Mouse (Mus musculus) left cerebral cortex, postnatal 4 days (tissue): ENCODE results near the gene Fbn1. TPM values are rescaled to one million over a fixed set of nuclear protein-coding genes. Genes with fewer than 3 reads are reported as not detected.
A peak's percentile ranks its signal among the peaks of the same experiment; 100 is the strongest.

Experiments used
- DNase-seq: peaks from one replicate; pipeline ENCODE4 v3.0.0-alpha.2; 2022
- intact Hi-C: fragments of 180-260 bp; cut with DNase I; formaldehyde crosslinking; loops from one replicate; pipeline ENCODE4 v1.15.1; 2025
- total RNA-seq, 2 experiments: library from RNA; stranded (reverse); gene quantifications; 2 replicates each; pipeline ENCODE4 v1.2.3; 2021

The Fbn1 gene
- total RNA-seq, 2 experiments from 2014 or later: 17.4 to 18.3 TPM

- intact Hi-C loops: no loop called here
- DNase-seq: no peak
Observed at GRCm38 (mm10) chr2:125404509-125405105, 103.2 kb downstream of the Fbn1 start.

GRCm38 (mm10) chr2:125402276-125402675 lies 105.5 kb downstream of the Fbn1 start:
- no peak for DNase-seq
- intact Hi-C loops: no loop called here

GRCm38 (mm10) chr2:125400121-125400520 lies 107.7 kb downstream of the Fbn1 start:
- intact Hi-C loops: no loop called here
- no peak for DNase-seq

DNA sequence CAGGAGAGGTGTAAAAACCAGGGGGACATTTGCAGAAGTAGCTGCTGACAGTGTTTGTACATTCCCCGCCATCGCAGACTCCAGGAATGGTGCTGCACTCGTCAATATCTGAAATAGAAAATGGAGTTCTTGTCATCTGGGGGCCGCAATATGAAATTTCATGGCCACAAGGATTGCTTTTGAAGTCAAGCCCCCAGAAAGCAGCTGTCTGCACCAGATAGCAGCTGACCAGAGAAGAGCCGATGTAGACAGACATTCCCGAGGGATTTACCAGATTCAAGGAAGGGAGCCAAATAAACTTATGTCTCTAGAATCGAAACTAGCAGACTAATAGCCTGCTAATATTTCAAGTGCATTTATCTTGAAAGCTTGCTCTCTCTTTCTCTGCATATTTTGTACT lies 110.0 kb downstream of the Fbn1 start:
- no peak for DNase-seq
- intact Hi-C loops: no loop called here

DNA sequence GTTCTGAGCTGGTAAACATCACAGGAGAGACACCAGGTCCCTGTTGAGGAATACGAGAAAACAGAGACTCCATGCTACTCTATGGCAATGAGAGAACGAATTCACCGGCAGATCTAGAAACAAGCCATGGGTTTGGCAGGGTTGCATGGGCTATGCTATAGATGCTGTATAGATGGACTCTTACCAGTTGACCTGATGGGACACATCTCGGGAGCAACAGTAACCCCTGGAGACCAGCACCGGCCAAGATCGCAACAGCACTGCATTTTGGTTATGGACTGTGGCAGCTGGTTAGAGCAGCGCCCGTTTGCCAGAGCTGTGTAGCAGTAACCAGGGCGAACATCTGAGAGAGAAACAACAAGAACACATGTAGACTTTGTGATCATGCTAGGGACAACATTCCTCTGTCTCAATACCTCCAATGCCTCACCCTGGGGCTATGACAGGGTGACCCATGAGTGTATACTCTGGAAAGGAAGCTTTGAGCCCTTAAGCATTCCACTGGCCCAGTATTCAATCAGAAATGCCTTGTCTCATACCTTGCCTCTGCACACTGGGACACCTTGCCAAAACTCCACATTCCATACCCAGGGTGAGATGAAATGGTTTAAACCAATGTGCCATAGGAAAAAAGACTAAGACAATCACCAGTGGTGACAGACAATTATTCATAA lies 113.2 kb downstream of the Fbn1 start:
- DNase-seq: no peak
- intact Hi-C loops: no loop called here

GRCm38 (mm10) chr2:125391582-125391981 lies 116.2 kb downstream of the Fbn1 start:
- no peak for DNase-seq
- intact Hi-C loops: no loop called here

- intact Hi-C loops: no loop called here
- DNase-seq: no peak
Observed at GRCm38 (mm10) chr2:125389796-125390195, 118.0 kb downstream of the Fbn1 start.

DNA sequence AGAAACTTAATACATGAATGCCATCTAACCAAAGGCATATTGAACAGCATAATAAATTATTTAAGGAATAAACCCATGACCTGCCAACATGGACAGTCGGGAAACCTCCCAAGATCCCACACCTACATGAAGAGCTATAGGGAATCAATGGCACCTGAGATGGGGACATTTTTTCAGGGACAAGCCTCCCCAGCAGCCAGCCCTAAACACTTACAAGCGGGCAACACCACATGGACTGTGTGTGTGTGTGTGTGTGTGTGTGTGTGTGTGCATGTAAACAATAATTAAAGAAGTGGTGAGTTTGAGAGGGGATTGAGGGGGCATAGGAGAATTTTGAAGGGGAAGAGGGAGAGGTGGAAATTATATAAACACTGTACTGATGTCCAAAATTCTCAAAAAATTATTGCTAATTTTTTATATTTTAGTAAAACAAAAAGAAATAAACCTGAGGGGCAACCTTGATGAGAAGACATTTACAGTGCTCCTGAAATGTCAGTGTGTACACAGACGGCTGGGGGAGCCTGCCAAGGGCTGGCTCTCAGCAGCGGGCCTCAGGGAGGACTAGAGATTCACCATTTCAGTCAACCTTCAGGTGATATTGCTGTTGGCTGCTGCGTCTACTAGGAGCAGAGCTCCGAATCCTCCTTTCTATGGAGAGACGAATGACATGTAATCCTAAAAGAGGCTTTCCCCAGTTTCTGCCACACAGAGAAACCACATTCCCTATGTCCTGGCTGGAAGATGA lies 121.4 kb downstream of the Fbn1 start:
- intact Hi-C loops: no loop called here
- no peak for DNase-seq

DNA sequence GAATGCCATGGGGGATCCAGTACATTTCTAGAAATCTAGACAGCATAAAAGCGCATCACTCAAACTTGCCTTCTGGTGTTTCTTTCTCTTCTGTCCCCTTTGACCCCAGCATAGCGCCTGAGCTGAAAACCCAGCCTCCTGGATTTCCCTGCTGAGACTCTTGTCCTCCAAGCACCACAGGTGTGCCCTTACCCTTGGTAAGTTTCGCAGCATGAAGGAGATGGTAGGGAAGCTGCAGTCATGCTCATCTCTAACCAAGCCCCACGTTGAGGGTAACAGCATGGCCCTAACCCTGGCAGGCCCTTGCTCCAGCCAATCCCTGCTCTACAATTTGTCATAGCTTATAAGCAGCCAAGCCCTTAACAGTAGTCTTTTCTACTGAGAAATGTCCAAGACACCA lies 122.9 kb downstream of the Fbn1 start:
- DNase-seq: no peak
- intact Hi-C loops: no loop called here

GRCm38 (mm10) chr2:125384415-125384814 lies 123.4 kb downstream of the Fbn1 start:
- no peak for DNase-seq
- intact Hi-C loops: no loop called here

DNA sequence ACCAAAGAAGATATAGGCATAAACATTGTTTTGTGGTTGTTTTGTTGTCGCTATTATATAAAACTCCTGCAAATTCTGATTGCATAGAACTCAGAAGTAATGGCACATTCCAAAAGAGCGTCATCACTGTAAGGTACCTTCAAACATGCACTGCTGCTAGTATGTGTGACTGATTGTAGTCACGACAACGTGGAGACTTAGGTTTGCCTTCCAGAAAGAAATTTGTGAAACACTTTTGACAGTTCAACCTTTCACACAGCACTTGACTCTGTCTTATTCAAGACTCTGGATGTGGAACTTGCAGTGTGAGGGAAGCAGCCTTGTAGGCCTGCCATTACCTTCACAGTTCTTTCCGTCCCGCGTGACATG lies 124.5 kb downstream of the Fbn1 start:
- no peak for DNase-seq
- intact Hi-C loops: no loop called here

GRCm38 (mm10) chr2:125382613-125383272 lies 125.0 kb downstream of the Fbn1 start:
- no peak for DNase-seq
- intact Hi-C loops: no loop called here

DNA sequence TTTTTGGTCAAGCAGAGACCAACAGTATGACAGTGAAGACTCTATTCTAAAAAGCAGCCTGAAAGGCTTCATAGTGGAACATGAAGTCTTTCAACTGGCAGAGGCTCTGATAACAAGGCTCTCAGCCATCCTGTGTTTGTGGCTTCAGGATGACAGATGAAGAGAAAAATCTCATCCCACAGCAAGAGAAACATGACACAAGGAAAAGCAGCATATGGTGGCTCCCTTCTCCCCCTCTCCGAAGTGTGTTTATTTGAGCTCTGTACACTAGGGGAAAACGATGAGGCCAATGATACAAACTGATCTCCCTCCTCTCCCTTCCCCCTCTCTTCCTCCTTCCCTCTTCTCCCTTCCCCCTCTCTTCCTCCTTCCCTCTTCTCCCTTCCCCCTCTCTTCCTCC lies 127.7 kb downstream of the Fbn1 start:
- DNase-seq: no peak
- intact Hi-C loops: no loop called here

DNA sequence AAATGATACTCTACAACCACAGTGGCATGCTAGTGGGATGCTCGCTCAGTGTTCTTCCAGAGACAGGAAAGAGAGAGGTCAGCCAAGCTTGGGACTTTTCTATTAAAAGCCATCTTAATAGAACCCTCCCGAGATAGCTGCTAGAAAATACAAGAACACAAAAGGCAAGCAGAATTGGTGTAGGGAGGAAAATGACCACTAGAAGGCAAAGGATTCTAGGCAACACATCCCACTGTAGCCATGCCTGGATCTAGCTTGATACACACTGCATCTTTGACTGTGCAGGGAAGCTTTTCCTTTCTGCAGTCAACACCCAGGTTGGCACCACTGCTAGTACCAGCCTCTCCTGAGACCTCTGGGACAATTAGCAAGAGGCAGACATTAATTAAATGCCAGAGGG lies 128.6 kb downstream of the Fbn1 start:
- intact Hi-C loops: no loop called here
- no peak for DNase-seq

- intact Hi-C loops: no loop called here
- no peak for DNase-seq
Observed at GRCm38 (mm10) chr2:125375926-125376325, 131.9 kb downstream of the Fbn1 start.

DNA sequence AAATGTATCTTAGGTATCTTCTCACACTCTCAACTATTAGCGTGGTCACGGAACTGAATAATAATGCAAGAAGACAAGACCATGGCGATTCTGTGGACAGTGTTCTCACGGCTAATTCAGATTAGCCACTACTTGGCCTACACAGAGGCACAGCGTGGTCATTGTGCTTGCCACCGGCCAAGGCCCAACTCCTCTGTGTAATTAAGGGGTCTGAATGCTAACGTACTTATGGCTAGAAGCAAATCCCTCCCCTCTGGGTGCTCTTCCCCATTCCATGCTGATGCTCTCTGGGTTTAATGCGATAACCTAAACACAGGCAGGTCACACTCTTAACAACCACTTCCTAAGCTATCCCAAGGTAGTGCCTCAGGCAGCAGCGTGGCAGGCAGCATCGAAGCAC lies 132.5 kb downstream of the Fbn1 start:
- intact Hi-C loops: no loop called here
- no peak for DNase-seq

GRCm38 (mm10) chr2:125369666-125370065 lies 138.1 kb downstream of the Fbn1 start:
- peak; percentile 29 for DNase-seq
- intact Hi-C loops: no loop called here

DNA sequence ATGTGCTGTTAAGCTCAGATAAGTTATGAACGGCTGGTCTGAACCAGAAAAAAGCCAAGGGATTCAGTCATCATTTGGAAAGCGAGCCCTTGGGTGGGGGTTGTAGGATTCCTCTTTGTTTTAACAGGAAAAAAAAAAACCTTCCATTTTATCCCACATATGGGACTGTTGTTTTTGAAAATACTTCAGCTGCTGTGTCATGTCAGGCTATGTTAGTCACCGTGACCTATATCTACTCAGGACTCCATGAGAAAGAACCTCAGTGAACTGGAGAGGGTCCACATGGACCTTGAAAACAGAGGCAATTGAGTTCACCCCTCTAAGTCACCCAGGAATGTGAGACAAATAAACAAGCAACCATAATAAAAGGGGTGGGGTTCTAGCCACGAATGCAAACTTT lies 139.2 kb downstream of the Fbn1 start:
- intact Hi-C loops: no loop called here

DNA sequence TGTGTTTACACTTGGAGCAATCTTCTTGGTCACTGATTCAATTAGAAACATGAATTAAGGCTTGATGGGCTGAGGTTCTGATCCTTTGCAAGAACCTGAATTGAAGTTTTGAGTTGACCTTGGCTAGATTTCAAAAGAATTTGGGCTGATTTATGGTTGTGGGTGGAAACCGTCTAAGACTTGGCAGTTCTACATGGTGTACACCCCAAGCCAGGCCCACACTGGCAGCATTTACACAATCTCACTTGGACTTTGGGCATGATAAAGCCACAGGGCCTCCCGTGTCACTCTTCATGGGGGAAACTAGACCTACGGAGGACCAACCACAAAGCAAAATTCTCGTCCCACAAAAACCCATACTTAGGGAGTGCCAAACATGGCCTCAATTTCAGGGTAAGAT lies 146.1 kb downstream of the Fbn1 start:
- no peak for DNase-seq
- intact Hi-C loops: no loop called here

More for the DNA sequence above, 139.2 kb downstream of the Fbn1 start:
- DNase-seq: no peak

DNA sequence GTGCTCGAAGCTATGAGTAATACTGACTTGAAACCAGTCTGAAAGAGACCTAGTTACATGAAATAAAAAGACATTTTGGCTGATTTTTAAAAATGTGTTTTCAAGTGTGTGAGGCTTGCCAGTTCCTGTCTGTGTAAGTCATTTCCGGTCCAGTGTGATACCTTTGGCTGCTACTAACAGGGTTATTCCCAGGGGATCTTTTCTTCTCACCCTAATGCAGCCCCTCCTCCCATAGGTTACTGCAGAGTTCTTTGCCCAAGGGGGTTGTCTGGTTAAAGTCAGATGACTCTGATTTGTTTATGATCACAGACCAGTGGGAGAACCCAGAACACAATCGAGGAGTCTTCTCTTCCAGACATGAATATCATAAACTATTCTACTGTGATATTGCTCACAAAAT lies 151.3 kb downstream of the Fbn1 start:
- intact Hi-C loops: no loop called here
- no peak for DNase-seq

DNA sequence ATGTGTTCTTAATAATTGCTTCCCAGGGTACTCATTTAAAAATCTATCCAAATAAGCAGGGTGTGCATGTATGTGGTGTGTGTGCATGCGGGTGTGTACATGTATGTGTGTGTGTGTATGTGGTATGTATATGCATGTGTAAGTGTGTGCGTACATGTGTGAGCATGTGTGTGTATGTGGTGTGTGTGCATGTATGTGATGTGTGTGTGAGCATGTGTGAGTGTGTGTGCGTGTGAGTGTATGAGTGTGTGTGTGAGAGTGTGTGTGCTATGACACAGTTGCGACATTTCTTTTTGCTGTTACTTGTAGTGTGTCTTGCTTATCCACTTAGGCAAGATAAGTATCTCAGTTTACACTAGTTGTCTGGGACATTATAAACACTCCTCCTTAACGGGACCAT lies 151.7 kb downstream of the Fbn1 start:
- intact Hi-C loops: no loop called here
- no peak for DNase-seq
